Mouse (Mus musculus) myocyte (in vitro differentiated cells): ENCODE data around the gene Mvb12b. TPM values are rescaled to one million over a fixed set of nuclear protein-coding genes. Genes with fewer than 3 reads are reported as not detected.

ENCODE experiments used
- H3K27me3 ChIP-seq: one replicate; pipeline ENCODE4 v1.6.1; 2011; ENCODE audit not compliant: control insufficient read depth, insufficient read depth, insufficient read length
- H3K36me3 ChIP-seq: one replicate; pipeline ENCODE4 v1.6.1; 2011; ENCODE audit not compliant: control insufficient read depth, insufficient read depth
- H3K4me2 ChIP-seq: one replicate; pipeline ENCODE4 v1.6.1; 2011; ENCODE audit warnings: low read depth, control low read depth
- H3K4me3 ChIP-seq: one replicate; pipeline ENCODE4 v1.5.1; 2011; ENCODE audit warnings: mild to moderate bottlenecking, control low read depth, moderate library complexity
- H3K79me2 ChIP-seq: one replicate; pipeline ENCODE4 v1.6.1; 2011; ENCODE audit not compliant: control insufficient read depth, insufficient read depth
- H3ac ChIP-seq: one replicate; pipeline ENCODE4 v1.6.1; 2011; ENCODE audit not compliant: control insufficient read depth, insufficient read length
- CEBPB ChIP-seq: IDR thresholded peaks from 2 replicates; pipeline ENCODE4 v1.6.1; 2011; ENCODE audit warnings: mild to moderate bottlenecking, moderate library complexity; ENCODE audit not compliant: poor library complexity, insufficient read depth, severe bottlenecking
- E2F4 ChIP-seq: IDR thresholded peaks from one replicate; pipeline ENCODE4 v1.6.1; 2011; ENCODE audit warnings: mild to moderate bottlenecking, control low read depth, moderate library complexity; ENCODE audit not compliant: insufficient read depth
- MAX ChIP-seq: IDR thresholded peaks from one replicate; pipeline ENCODE4 v1.6.1; 2011; ENCODE audit warnings: low read depth, mild to moderate bottlenecking, control low read depth
- MYOD1 ChIP-seq, 3 experiments: IDR thresholded peaks; one replicate each; pipeline ENCODE4 v1.6.1; 2011; ENCODE audit warnings: control low read depth in 2 of 3, low read depth in 2 of 3, mild to moderate bottlenecking in 2 of 3, moderate library complexity in 1 of 3; ENCODE audit not compliant: insufficient read length in 2 of 3, control insufficient read depth in 1 of 3
- MYOG ChIP-seq, 3 experiments: IDR thresholded peaks; one replicate each; pipeline ENCODE4 v1.6.1; 2011; ENCODE audit warnings: control low read depth in 2 of 3, low read depth in 2 of 3, mild to moderate bottlenecking in 2 of 3; ENCODE audit not compliant: insufficient read length in 2 of 3, control insufficient read depth in 1 of 3, insufficient read depth in 1 of 3
- POLR2A ChIP-seq: IDR thresholded peaks from one replicate; pipeline ENCODE4 v1.6.1; 2011; ENCODE audit warnings: low read depth, mild to moderate bottlenecking, control low read depth, moderate library complexity; ENCODE audit not compliant: insufficient read length
- POLR2AphosphoS2 ChIP-seq: IDR thresholded peaks from one replicate; pipeline ENCODE4 v1.6.1; 2011; ENCODE audit warnings: low read depth, control low read depth; ENCODE audit not compliant: insufficient read length
- REST ChIP-seq: IDR thresholded peaks from one replicate; pipeline ENCODE4 v1.6.1; 2011; ENCODE audit warnings: mild to moderate bottlenecking, control low read depth, moderate library complexity; ENCODE audit not compliant: insufficient read depth, insufficient read length
- SRF ChIP-seq: IDR thresholded peaks from one replicate; pipeline ENCODE4 v1.6.1; 2011; ENCODE audit warnings: low read depth; ENCODE audit not compliant: control insufficient read depth, insufficient read length
- TCF12 ChIP-seq: IDR thresholded peaks from one replicate; pipeline ENCODE4 v1.6.1; 2011; ENCODE audit warnings: mild to moderate bottlenecking, control low read depth; ENCODE audit not compliant: poor library complexity, insufficient read depth, severe bottlenecking
- TCF3 ChIP-seq: IDR thresholded peaks from one replicate; pipeline ENCODE4 v1.6.1; 2011; ENCODE audit warnings: low read depth, control low read depth; ENCODE audit not compliant: insufficient read length
- USF1 ChIP-seq: IDR thresholded peaks from one replicate; pipeline ENCODE4 v1.6.1; 2011; ENCODE audit warnings: low read depth, mild to moderate bottlenecking, control low read depth, moderate library complexity
- polyA plus RNA-seq: library from polyadenylated mRNA; unstranded; fragments of >200 nt; fragmentation: generic; extraction: Trizol; gene quantifications from one replicate; pipeline ENCODE4 v1.2.1, GENCODE M21; 2012; ENCODE audit warnings: missing spikeins

Gene Mvb12b
- polyA plus RNA-seq, 1 experiment, result 14.5 TPM

DNA sequence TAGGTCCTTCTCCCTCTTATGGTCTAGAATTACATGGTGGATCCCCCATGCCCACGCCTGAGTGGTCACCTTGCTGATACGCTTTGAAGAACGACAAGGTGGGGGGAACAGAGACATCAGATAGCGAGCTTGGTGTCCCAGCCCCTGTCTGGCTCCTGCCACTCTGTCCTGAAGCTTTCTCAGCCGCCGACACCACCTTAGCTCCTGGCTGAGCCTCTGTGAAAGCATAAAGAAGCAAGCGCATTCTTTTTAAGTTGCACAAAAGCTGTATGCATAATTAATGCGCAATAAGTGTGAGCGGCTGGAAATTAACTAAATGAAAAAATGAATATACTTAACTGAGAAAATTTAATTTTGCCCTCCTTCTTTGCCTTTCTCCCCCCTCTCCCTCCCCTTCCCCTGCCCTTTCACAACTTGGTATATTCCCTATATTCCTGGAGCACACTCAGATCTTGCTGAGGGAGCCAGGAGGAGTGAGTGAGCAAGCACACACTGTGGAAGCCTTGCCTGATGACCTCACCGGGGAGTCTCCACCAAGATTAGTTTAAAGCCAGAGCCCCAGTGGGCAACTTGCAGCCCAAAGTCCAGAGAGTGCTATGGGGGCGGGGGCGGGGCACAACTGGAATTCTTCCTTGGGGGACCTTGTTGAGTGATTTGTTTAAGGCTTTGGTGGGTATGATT lies 174.0 kb downstream of the Mvb12b start:
- TF ChIP-seq TCF12, result no peak
- no peak for TF ChIP-seq TCF3
- TF ChIP-seq MAX, result no peak
- TF ChIP-seq CEBPB, result no peak
- TF ChIP-seq SRF, result no peak
- TF ChIP-seq POLR2A, result no peak
- TF ChIP-seq MYOD1 (IDR thresholded peaks at IDR 0.05; ENCODE audit: control insufficient read depth in 1 of 3, insufficient read length in 2 of 3, low read depth in 2 of 3), result no peak
- no peak for TF ChIP-seq REST
- no peak for TF ChIP-seq POLR2AphosphoS2
- no peak for TF ChIP-seq MYOG (IDR thresholded peaks at IDR 0.05; ENCODE audit: control insufficient read depth in 1 of 3, insufficient read depth in 1 of 3, insufficient read length in 2 of 3, low read depth in 2 of 3)
- TF ChIP-seq E2F4, result no peak
- TF ChIP-seq USF1, result no peak
- Histone ChIP-seq H3K4me2 (no peak overlapping the region), H3K36me3 (no peaks in the 10 kb centered on the region), H3K79me2 (no peaks in the 10 kb centered on the region), H3K4me3 (no peak overlapping the region), H3ac (no peak overlapping the region), H3K27me3 (peaks cover 66% of the 10 kb centered on the region)

- no peak overlapping the region for H3ac ChIP-seq
- no peak overlapping the region for H3K4me2 ChIP-seq
- TF ChIP-seq MAX (no peak), REST (no peak), CEBPB (no peak), MYOG (IDR thresholded peaks at IDR 0.05; ENCODE audit: control insufficient read depth in 1 of 3, insufficient read depth in 1 of 3, insufficient read length in 2 of 3, low read depth in 2 of 3) (no peak), TCF12 (no peak), MYOD1 (IDR thresholded peaks at IDR 0.05; ENCODE audit: control insufficient read depth in 1 of 3, insufficient read length in 2 of 3, low read depth in 2 of 3) (no peak), SRF (no peak), POLR2AphosphoS2 (no peak), TCF3 (no peak), USF1 (no peak), POLR2A (no peak), E2F4 (no peak)
- H3K79me2 ChIP-seq, result no peaks in the 10 kb centered on the region
- peaks cover 68% of the 10 kb centered on the region for H3K27me3 ChIP-seq
- no peak overlapping the region for H3K4me3 ChIP-seq
- no peaks in the 10 kb centered on the region for H3K36me3 ChIP-seq
Measured at GRCm38 (mm10) chr2:33712811-33713210, 174.9 kb downstream of the Mvb12b start.

- no peak overlapping the region for H3K4me3 ChIP-seq
- no peaks in the 10 kb centered on the region for H3K79me2 ChIP-seq
- no peak overlapping the region for H3K4me2 ChIP-seq
- H3K36me3 ChIP-seq, result no peaks in the 10 kb centered on the region
- no peak overlapping the region for H3ac ChIP-seq
- no peak for TF ChIP-seq TCF3
- no peak for TF ChIP-seq MYOG (IDR thresholded peaks at IDR 0.05; ENCODE audit: control insufficient read depth in 1 of 3, insufficient read depth in 1 of 3, insufficient read length in 2 of 3, low read depth in 2 of 3)
- TF ChIP-seq POLR2AphosphoS2, result no peak
- no peak for TF ChIP-seq TCF12
- H3K27me3 ChIP-seq, result peaks cover 77% of the 10 kb centered on the region
Measured at GRCm38 (mm10) chr2:33708831-33709230, 178.9 kb downstream of the Mvb12b start.

DNA sequence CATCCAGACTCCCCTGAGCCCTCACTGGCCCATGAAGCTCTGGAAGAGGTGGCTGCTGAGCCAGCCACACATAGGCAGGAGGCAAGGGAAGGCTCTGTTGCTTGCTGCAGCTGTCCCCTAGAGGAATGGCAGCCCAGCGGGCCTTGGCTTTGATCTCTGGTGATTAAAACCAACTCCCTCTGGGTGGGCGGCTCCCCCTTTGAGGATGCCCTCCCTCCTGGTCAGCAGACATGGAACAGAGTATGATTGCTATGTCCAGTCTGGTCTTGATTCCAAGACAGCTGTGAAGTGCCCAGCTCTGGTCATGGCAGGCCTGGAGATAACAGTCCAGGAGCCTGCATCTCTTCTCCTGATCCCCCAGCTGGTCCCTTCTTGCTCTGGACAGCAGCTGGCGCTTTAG lies 179.7 kb downstream of the Mvb12b start:
- Histone ChIP-seq H3K27me3 (peaks cover 79% of the 10 kb centered on the region), H3K4me2 (no peak overlapping the region)

GRCm38 (mm10) chr2:33706403-33706802 lies 181.3 kb downstream of the Mvb12b start:
- no peak overlapping the region for H3K4me3 ChIP-seq
- H3K27me3 ChIP-seq, result peaks cover 78% of the 10 kb centered on the region

More for the DNA sequence above, 179.7 kb downstream of the Mvb12b start:
- TF ChIP-seq MYOD1 (IDR thresholded peaks at IDR 0.05; ENCODE audit: control insufficient read depth in 1 of 3, insufficient read length in 2 of 3, low read depth in 2 of 3), result peak in 2 of 3 experiments; percentile 11 to 49
- peak in 1 of 3 experiments; percentile 17 for TF ChIP-seq MYOG (IDR thresholded peaks at IDR 0.05; ENCODE audit: control insufficient read depth in 1 of 3, insufficient read depth in 1 of 3, insufficient read length in 2 of 3, low read depth in 2 of 3)
- no peak for TF ChIP-seq E2F4
- Histone ChIP-seq H3ac (no peak overlapping the region), H3K79me2 (no peaks in the 10 kb centered on the region), H3K4me3 (no peak overlapping the region), H3K36me3 (no peaks in the 10 kb centered on the region)

More at GRCm38 (mm10) chr2:33706403-33706802, 181.3 kb downstream of the Mvb12b start:
- H3K4me2 ChIP-seq, result no peak overlapping the region
- no peaks in the 10 kb centered on the region for H3K79me2 ChIP-seq
- TF ChIP-seq TCF3, result no peak
- TF ChIP-seq POLR2A, result no peak
- no peak for TF ChIP-seq POLR2AphosphoS2
- no peak for TF ChIP-seq TCF12
- no peak for TF ChIP-seq MYOG (IDR thresholded peaks at IDR 0.05; ENCODE audit: control insufficient read depth in 1 of 3, insufficient read depth in 1 of 3, insufficient read length in 2 of 3, low read depth in 2 of 3)
- no peak for TF ChIP-seq MAX
- no peak for TF ChIP-seq E2F4
- no peak for TF ChIP-seq MYOD1 (IDR thresholded peaks at IDR 0.05; ENCODE audit: control insufficient read depth in 1 of 3, insufficient read length in 2 of 3, low read depth in 2 of 3)
- no peak for TF ChIP-seq SRF
- no peak for TF ChIP-seq CEBPB
- TF ChIP-seq REST, result no peak
- TF ChIP-seq USF1, result no peak
- no peak overlapping the region for H3ac ChIP-seq
- H3K36me3 ChIP-seq, result no peaks in the 10 kb centered on the region
